Mouse (Mus musculus) embryonic facial prominence, embryonic 15.5 days (tissue): Measurements from ENCODE around the gene Ceacam9. TPM values are rescaled to one million over a fixed set of nuclear protein-coding genes. Genes with fewer than 3 reads are reported as not detected.

Experiments
- polyA plus RNA-seq: library from polyadenylated mRNA; unstranded; fragments of >200 nt; fragmentation: Nextera tagmentation; extraction: Ambion mirVana; gene quantifications from 2 replicates; pipeline ENCODE4 v1.2.1, GENCODE M21; 2015

Gene Ceacam9
- polyA plus RNA-seq, 1 experiment from 2014 or later = not detected

Other genes starting within 250 kb of the Ceacam9 start
- 0.33 and 0.47 TPM in 2 replicates for gene Npas1, start 244.2 kb upstream of the Ceacam9 start, polyA plus RNA-seq
- 16.8 and 17.2 TPM in 2 replicates for gene Arhgap35, start 106.9 kb upstream of the Ceacam9 start, polyA plus RNA-seq
- not detected in 2 replicates for gene Ceacam15, start 46.2 kb upstream of the Ceacam9 start, polyA plus RNA-seq
- 273 and 275 TPM in 2 replicates for gene Ap2s1, start 16.5 kb downstream of the Ceacam9 start, polyA plus RNA-seq
- 34.5 and 35.5 TPM in 2 replicates for gene Slc1a5, start 59.4 kb downstream of the Ceacam9 start, polyA plus RNA-seq
- gene Strn4, start 94.0 kb downstream of the Ceacam9 start, polyA plus RNA-seq = 108 and 114 TPM in 2 replicates
- 27.8 and 30.3 TPM in 2 replicates for gene Fkrp, start 94.8 kb downstream of the Ceacam9 start, polyA plus RNA-seq
- 22.1 and 23.0 TPM in 2 replicates for gene Prkd2, start 121.0 kb downstream of the Ceacam9 start, polyA plus RNA-seq
- 5.4 and 6.3 TPM in 2 replicates for gene Dact3, start 153.4 kb downstream of the Ceacam9 start, polyA plus RNA-seq
- gene Gng8, start 169.9 kb downstream of the Ceacam9 start, polyA plus RNA-seq = 27.8 and 36.3 TPM in 2 replicates
- gene Ptgir, start 184.6 kb downstream of the Ceacam9 start, polyA plus RNA-seq = 2.5 and 3.1 TPM in 2 replicates
- 117 and 138 TPM in 2 replicates for gene Calm3, start 202.2 kb downstream of the Ceacam9 start, polyA plus RNA-seq
- 22.4 and 26.0 TPM in 2 replicates for gene Pnmal2, start 222.8 kb downstream of the Ceacam9 start, polyA plus RNA-seq
- gene Pnmal1, start 237.8 kb downstream of the Ceacam9 start, polyA plus RNA-seq = 1.8 and 2.9 TPM in 2 replicates